Mouse (Mus musculus) kidney, embryonic 16.5 days (tissue): Measurements from ENCODE around the gene Xpot. TPM values are rescaled to one million over a fixed set of nuclear protein-coding genes. Genes with fewer than 3 reads are reported as not detected.

Source experiments
- ATAC-seq: fragments of 200-750 bp; cut with Nextera tagmentation; 2 replicates; pipeline ENCODE4 v1.8.0; 2017; ENCODE audit warnings: moderate TSS enrichment; ENCODE audit not compliant: low FRiP score, low TSS enrichment
- H3K27ac ChIP-seq: fragments of 300-500 bp; sonication (generic); 2 replicates; pipeline ENCODE4 v1.5.1; 2014; ENCODE audit warnings: low read length
- H3K27me3 ChIP-seq: fragments of 300-500 bp; sonication (generic); 2 replicates; pipeline ENCODE4 v1.6.1; 2014; ENCODE audit warnings: low read length, control low read depth, mixed read lengths; ENCODE audit not compliant: insufficient read depth
- H3K36me3 ChIP-seq: fragments of 300-500 bp; sonication (generic); 2 replicates; pipeline ENCODE4 v1.6.1; 2014; ENCODE audit warnings: low read length, control low read depth, mixed read lengths; ENCODE audit not compliant: insufficient read depth
- H3K4me1 ChIP-seq: fragments of 300-500 bp; sonication (generic); 2 replicates; pipeline ENCODE4 v1.6.1; 2014; ENCODE audit warnings: low read length, control low read depth, mixed read lengths; ENCODE audit not compliant: insufficient read depth
- H3K4me2 ChIP-seq: fragments of 300-500 bp; sonication (generic); replicated peaks from 2 replicates; pipeline ENCODE4 v1.6.1; 2014; ENCODE audit warnings: low read depth, low read length
- H3K4me3 ChIP-seq: fragments of 300-500 bp; sonication (generic); 2 replicates; pipeline ENCODE4 v1.5.1; 2014; ENCODE audit warnings: mild to moderate bottlenecking, low read length
- H3K9ac ChIP-seq: fragments of 300-500 bp; sonication (generic); replicated peaks from 2 replicates; pipeline ENCODE4 v1.6.1; 2014; ENCODE audit warnings: low read length
- H3K9me3 ChIP-seq: fragments of 300-500 bp; sonication (generic); 2 replicates; pipeline ENCODE4 v1.6.1; 2016; ENCODE audit warnings: low read length, control low read depth
- WGBS: fragments of 180-500 bp; shearing (Covaris S2); extraction: QIAGEN DNeasy Blood & Tissue Kit; methylation state at CpG from one replicate; pipeline ENCODE4 v1.1.7; 2014; 5-methylcytosine and 5-hydroxymethylcytosine counted together
- polyA plus RNA-seq: library from polyadenylated mRNA; unstranded; fragments of >200 nt; fragmentation: Nextera tagmentation; extraction: Ambion mirVana; gene quantifications from 2 replicates; pipeline ENCODE4 v1.2.1, GENCODE M21; 2015

The Xpot gene
- polyA plus RNA-seq, 1 experiment from 2014 or later: 48.3 TPM

GRCm38 (mm10) chr10:121625006-121625405, 1.1 kb downstream of the Xpot start:
- ATAC-seq: no peak
- H3K9ac ChIP-seq: peak overlapping the region; percentile 95
- WGBS: 11% methylated on average over 9 of the region's 9 CpGs
- peak overlapping the region; percentile 87 for H3K4me3 ChIP-seq
- no peaks in the 10 kb centered on the region for H3K9me3 ChIP-seq
- peaks cover 17% of the 10 kb centered on the region for H3K4me1 ChIP-seq
- no peaks in the 10 kb centered on the region for H3K27me3 ChIP-seq
- peak overlapping the region; percentile 74 for H3K4me2 ChIP-seq
- no peak overlapping the region; the same call in 1 of the 2 replicates for H3K27ac ChIP-seq
- H3K36me3 ChIP-seq: peaks cover 19% of the 10 kb centered on the region

- Histone ChIP-seq H3K4me3 (no peak overlapping the region), H3K9ac (no peak overlapping the region), H3K27me3 (no peaks in the 10 kb centered on the region), H3K4me2 (no peak overlapping the region), H3K4me1 (peaks cover 17% of the 10 kb centered on the region), H3K36me3 (peaks cover 28% of the 10 kb centered on the region), H3K9me3 (no peaks in the 10 kb centered on the region), H3K27ac (no peak overlapping the region)
- ATAC-seq: no peak
- 80% methylated on average over 7 of the region's 7 CpGs for whole genome bisulfite sequencing
These were observed 2.5 kb downstream of the Xpot start for GRCm38 (mm10) chr10:121623670-121624069.

- H3K4me2 ChIP-seq: no peak overlapping the region
- no peak overlapping the region for H3K4me3 ChIP-seq
- no peaks in the 10 kb centered on the region for H3K27me3 ChIP-seq
- no peak overlapping the region for H3K9ac ChIP-seq
- 85% methylated on average over 6 of the region's 6 CpGs for WGBS
- H3K4me1 ChIP-seq: peaks cover 17% of the 10 kb centered on the region
- ATAC-seq: no peak
- H3K9me3 ChIP-seq: no peaks in the 10 kb centered on the region
- no peak overlapping the region for H3K27ac ChIP-seq
- peaks cover 38% of the 10 kb centered on the region for H3K36me3 ChIP-seq
These were observed 3.7 kb downstream of the Xpot start for GRCm38 (mm10) chr10:121622431-121622830.

- 85% methylated on average over 7 of the region's 7 CpGs for WGBS
- ATAC-seq: no peak
- H3K27ac ChIP-seq: no peak overlapping the region
- H3K4me2 ChIP-seq: no peak overlapping the region
- H3K27me3 ChIP-seq: no peaks in the 10 kb centered on the region
- no peaks in the 10 kb centered on the region for H3K4me1 ChIP-seq
- peaks cover 78% of the 10 kb centered on the region for H3K36me3 ChIP-seq
- no peaks in the 10 kb centered on the region for H3K9me3 ChIP-seq
- H3K9ac ChIP-seq: no peak overlapping the region
- H3K4me3 ChIP-seq: no peak overlapping the region
These were observed 10.2 kb downstream of the Xpot start for GRCm38 (mm10) chr10:121615935-121616334.

- no peaks in the 10 kb centered on the region for H3K9me3 ChIP-seq
- no peak overlapping the region for H3K4me3 ChIP-seq
- H3K9ac ChIP-seq: no peak overlapping the region
- H3K4me2 ChIP-seq: no peak overlapping the region
- no peaks in the 10 kb centered on the region for H3K4me1 ChIP-seq
- ATAC-seq: no peak
- WGBS: 90% methylated on average over 13 of the region's 13 CpGs
- H3K27me3 ChIP-seq: no peaks in the 10 kb centered on the region
- H3K36me3 ChIP-seq: peaks cover 81% of the 10 kb centered on the region
- no peak overlapping the region for H3K27ac ChIP-seq
These were observed 10.8 kb downstream of the Xpot start for GRCm38 (mm10) chr10:121615146-121615870.

- H3K36me3 ChIP-seq: peaks cover 84% of the 10 kb centered on the region
- H3K9ac ChIP-seq: no peak overlapping the region
- H3K4me3 ChIP-seq: no peak overlapping the region
- no peaks in the 10 kb centered on the region for H3K27me3 ChIP-seq
- ATAC-seq: no peak
- H3K4me2 ChIP-seq: no peak overlapping the region
- H3K27ac ChIP-seq: peak overlapping the region; percentile 65; the same call in 1 of the 2 replicates
- no peaks in the 10 kb centered on the region for H3K4me1 ChIP-seq
- WGBS: 88% methylated on average over 13 of the region's 13 CpGs
- no peaks in the 10 kb centered on the region for H3K9me3 ChIP-seq
These were observed 12.6 kb downstream of the Xpot start for GRCm38 (mm10) chr10:121613570-121613969.

- Histone ChIP-seq H3K36me3 (peaks cover 84% of the 10 kb centered on the region), H3K4me1 (no peaks in the 10 kb centered on the region), H3K27me3 (no peaks in the 10 kb centered on the region), H3K9me3 (no peaks in the 10 kb centered on the region), H3K9ac (no peak overlapping the region), H3K4me2 (no peak overlapping the region), H3K27ac (no peak overlapping the region), H3K4me3 (no peak overlapping the region)
- WGBS: 83% methylated on average over 6 of the region's 6 CpGs
- ATAC-seq: no peak
These were observed 13.7 kb downstream of the Xpot start for GRCm38 (mm10) chr10:121612448-121612847.

- Histone ChIP-seq H3K36me3 (peaks cover 84% of the 10 kb centered on the region), H3K4me3 (no peak overlapping the region), H3K27ac (no peak overlapping the region), H3K9me3 (no peaks in the 10 kb centered on the region), H3K4me1 (no peaks in the 10 kb centered on the region), H3K4me2 (no peak overlapping the region), H3K27me3 (no peaks in the 10 kb centered on the region), H3K9ac (no peak overlapping the region)
- ATAC-seq: no peak
- WGBS: 69% methylated on average over 9 of the region's 10 CpGs
These were observed 14.5 kb downstream of the Xpot start for GRCm38 (mm10) chr10:121611587-121611986.

GRCm38 (mm10) chr10:121608177-121608576, 18.0 kb downstream of the Xpot start:
- Histone ChIP-seq H3K36me3 (peaks cover 91% of the 10 kb centered on the region), H3K4me1 (no peaks in the 10 kb centered on the region), H3K27ac (no peak overlapping the region), H3K9me3 (no peaks in the 10 kb centered on the region), H3K9ac (no peak overlapping the region), H3K4me3 (no peak overlapping the region), H3K27me3 (no peaks in the 10 kb centered on the region), H3K4me2 (no peak overlapping the region)
- no peak for ATAC-seq
- 93% methylated on average over 10 of the region's 10 CpGs for WGBS

GRCm38 (mm10) chr10:121604632-121605344, 21.3 kb downstream of the Xpot start:
- H3K9me3 ChIP-seq: no peaks in the 10 kb centered on the region
- H3K36me3 ChIP-seq: peaks cover 95% of the 10 kb centered on the region
- H3K27ac ChIP-seq: no peak overlapping the region
- no peak overlapping the region for H3K4me3 ChIP-seq
- no peaks in the 10 kb centered on the region for H3K4me1 ChIP-seq
- no peak overlapping the region for H3K9ac ChIP-seq
- no peak for ATAC-seq
- H3K4me2 ChIP-seq: no peak overlapping the region
- H3K27me3 ChIP-seq: no peaks in the 10 kb centered on the region
- 95% methylated on average over 13 of the region's 13 CpGs for WGBS
